Mouse (Mus musculus) layer of hippocampus, adult 9-11 months (tissue): ENCODE data around the gene Klk12.
A peak's percentile ranks its signal among the peaks of the same experiment; 100 is the strongest.

Experiments
- DNase-seq: peaks from one replicate; pipeline ENCODE4 v3.0.0; 2022

Gene Klk12

DNA sequence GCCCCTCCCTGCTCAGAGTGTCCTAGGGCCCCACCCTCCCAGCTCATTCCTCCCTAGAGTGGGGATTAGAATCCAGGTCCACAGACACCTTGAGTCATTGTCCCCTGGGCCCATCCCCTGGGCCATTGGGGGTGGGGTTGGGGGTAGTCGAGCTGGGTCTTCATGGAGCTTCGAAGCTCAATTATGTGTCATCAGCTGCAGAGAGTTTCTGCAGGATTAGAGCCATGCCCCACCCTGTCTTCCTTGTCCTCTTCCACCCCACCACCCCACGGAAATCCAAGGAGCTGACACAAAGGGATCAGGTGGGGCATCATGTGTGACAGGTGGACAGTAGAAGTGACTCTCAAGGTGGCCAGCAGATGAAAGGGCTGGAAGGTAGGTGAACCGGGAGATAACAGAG, at the start of gene Klk12:
Gene Klk12 (plus strand): TSS at position 301 of the 400 bp plus-strand sequence.
- no peak for DNase-seq

DNA sequence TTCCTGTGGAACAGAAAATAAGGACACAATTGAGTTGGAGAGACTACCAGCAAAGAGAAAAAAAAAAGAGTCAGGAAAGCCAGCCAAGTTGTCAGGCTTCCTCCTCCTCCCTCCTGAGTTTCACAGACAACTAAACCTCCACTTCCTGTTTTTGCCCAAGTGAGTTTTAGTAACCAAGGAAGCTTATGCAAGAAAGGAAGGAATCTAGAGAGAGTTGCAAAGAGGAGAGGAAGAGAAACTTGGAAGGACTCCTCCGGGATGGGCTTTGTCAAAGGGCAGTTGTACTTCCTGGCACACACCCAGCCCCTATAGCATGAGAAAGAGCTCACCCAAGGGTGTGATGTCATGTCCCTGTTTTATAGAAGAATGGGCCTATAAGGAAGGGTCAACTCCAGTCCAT, 20.9 kb upstream of the Klk12 start:
- peak; percentile 56 for DNase-seq

DNA sequence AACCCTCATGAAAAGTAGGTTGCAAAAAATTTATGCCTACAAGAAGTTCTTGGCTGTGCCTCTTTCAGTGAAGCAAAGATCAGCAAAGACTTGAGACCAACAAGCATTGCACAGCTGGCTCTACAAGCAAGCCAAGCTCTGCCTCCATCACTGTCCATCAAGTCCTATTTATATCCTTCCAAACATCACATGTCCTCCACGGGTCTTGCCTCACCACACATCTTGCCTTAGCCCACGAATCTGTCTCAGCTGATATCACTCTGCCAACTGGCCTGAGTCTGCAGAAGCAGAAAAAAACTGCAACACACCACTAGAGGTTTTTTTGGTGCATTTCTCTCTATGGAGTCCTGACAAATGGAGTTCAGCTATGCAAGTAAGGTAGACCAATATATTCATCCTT, 15.9 kb upstream of the Klk12 start:
- no peak for DNase-seq

DNA sequence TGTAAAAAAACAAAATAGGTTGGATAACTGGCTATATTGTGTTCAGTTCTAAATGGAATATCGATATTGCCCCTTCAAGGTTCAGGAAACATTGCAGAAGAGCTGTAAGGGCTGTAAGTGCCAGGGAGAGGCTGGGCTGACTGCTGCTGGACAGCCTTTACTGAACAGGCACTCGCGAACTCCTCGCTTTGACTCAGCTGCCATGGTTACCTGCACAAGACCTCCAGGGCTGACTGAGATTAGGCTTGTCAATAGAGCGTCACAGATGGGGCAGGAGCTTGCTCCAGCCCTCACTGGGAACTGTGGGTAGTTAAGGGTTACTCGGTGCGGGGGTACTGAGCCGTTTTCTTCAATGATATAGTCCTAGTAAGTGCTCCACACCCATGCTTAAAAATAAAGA, 2.2 kb upstream of the Klk12 start:
- DNase-seq, result no peak

DNA sequence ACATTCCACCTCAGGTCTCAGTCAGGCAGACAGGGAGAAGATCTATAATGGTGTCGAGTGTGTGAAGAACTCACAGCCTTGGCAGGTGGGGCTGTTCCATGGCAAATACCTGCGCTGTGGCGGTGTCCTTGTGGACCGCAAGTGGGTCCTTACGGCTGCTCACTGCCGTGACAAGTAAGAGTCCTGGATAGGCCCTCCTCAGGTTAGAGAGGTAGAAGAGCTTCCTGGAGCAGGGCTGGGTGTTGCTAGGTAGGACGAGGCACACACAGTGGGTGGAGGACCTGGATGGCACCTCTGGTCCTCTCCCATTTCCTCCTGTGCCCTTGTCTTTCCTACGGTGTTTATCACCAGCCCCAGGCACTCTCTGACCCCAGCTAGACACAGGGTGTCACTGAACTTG, 939 bp downstream of the Klk12 start:
- DNase-seq, result no peak

DNA sequence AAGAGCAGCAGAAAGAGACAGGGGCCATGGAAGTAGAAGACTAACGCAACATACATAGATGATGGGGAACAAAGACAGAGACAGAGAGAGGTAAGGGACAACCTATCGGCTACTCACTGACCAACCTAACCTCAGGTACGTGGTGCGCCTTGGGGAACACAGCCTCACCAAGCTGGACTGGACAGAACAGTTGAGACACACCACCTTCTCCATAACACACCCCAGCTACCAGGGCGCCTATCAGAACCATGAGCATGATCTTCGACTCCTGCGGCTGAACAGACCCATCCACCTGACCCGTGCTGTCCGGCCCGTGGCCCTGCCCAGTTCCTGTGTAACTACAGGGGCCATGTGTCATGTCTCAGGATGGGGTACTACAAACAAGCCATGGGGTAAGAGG, 2.0 kb downstream of the Klk12 start:
- DNase-seq, result no peak

DNA sequence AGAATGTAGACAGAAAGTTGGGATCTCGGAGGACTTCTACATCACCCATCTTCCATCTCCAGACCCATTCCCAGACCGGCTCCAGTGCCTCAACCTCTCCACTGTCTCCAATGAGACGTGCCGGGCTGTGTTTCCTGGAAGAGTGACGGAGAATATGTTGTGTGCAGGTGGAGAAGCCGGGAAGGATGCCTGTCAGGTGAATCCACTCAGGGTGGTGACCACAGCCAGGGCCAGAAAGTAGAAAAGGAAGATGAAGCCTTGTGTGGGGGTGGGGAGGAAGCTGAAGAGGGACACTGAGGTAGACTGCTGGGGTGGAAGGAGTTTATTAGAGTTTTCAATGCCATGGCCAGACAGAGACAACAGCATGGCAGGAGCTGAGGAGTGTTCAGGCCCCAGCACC, 3.2 kb downstream of the Klk12 start:
- DNase-seq, result no peak

DNA sequence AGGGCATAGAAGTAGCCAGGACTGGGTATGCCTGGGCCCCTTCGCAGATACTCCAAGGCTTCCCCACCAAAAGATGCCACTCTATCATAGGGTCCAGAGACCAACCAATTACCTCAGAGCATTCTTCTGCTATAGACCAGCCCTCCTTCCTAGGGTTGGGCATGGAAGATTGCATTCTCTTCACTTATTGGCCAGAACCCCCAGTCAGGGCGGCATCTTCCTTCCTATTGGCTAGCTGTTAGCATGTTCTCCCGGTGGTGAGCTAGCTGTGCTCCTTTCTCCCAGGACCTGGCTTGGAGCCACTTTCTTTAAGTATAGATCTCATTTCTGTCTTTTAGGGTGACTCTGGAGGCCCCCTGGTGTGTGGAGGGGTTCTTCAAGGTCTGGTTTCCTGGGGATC, 4.2 kb downstream of the Klk12 start:
- DNase-seq, result no peak

DNA sequence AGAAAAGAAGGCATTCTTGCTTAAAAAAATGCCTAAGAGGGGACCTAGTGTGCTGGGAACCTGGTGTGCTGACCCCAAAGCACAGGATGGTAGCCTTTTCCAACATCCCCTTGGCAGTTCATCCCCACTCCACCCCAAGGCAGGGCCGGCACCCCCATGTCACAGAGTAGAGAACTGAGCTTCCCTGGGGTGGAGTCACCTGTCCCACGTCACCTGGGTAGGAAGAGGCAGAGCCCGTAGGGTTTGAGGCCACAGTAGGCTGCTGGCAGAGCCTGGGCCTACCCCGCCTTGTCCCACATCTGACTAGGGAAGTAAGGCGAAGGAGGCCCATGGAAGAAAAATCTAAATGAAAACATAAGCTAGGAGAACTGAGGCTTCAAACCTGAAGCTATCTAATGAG, 5.7 kb downstream of the Klk12 start, which contains the start of gene Klk11:
Gene Klk11 (plus strand): TSS at position 241 of the 400 bp plus-strand sequence.
- DNase-seq, result no peak

DNA sequence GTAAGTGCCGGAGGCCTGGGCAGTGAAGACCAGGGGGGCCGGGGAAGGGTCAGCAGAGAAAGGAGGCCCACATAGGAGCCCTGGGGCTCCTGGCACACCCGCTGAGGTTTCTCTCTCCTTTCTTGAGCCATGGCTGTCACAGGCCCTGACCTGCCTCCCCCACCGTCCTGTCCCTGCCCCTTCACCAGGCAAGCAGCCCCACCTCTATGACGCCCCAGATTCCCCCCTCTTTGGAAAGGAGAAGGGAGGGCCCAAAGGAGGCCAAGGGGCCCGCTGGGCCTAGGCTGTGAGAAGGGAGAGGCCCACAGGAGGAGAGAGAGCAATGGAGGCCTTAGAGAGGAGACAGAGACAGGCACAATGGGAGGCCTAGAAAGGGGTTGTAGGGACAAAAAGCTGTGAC, 6.1 kb downstream of the Klk12 start:
- DNase-seq, result no peak

DNA sequence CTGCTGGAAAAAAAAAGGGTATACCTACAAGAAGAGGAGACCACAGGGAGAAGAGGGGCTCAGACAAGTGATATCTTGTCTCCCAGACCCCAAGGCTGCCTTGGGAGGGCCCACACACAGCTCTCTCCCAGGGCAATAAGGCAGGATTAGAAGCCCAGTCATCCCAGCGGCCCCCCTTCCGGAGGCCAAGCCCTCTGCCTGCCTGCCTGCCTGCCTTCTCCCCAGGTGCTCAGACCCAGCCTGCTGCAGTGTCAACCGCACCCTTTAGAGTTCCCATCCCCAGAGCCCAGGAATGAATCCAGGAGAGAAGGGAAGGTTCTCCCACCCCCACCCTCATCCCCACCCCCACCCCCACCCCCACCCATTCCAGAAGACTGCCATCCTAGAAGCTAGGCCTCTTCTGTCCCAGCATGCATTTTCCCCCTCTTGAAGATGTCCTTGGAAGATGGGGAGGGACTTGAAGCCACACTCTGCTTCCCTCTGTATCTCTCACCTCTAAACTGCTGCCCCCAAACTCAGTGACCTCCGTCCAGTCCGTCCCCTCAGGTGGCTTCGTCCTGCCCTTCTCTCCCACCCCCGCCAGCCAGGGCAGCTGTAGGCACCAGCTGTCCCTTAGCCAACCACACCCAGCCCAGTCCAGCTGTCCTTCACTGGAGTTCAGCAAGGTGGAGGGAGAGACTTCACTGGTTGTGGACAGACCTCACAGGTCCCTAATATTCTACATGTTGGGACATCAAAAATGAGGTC, 6.8 kb downstream of the Klk12 start:
- no peak for DNase-seq

DNA sequence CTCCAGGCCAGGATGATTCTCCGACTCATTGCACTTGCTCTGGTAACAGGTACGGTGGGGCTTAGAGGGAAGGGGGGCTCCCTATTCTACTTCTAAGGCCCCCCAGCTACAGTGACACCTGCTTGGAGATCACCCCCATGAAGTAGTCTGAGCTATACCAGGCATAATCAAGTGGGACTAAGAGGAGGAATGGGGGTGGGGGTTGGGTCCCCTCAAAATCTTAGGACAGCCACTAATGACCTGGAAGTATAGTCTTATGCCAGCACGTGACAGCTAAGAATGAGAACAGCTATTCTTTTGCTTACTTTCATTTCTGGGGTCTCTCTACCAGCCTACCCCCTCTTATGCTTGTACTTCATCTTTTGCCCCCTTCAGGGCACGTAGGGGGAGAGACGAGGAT, 7.8 kb downstream of the Klk12 start:
- DNase-seq, result no peak

DNA sequence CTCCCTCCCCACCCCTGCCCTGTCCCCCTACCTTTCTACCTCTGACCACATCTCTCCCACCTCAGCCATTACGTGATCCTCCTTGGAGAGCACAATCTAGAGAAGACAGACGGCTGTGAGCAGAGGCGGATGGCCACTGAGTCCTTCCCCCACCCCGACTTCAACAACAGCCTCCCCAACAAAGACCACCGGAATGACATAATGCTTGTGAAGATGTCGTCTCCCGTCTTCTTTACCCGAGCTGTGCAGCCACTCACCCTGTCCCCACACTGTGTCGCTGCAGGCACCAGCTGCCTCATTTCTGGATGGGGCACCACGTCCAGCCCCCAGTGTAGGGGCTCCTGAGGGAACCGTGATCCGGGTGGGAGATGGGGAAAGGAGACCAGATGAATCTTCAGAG, 8.7 kb downstream of the Klk12 start:
- DNase-seq, result no peak

DNA sequence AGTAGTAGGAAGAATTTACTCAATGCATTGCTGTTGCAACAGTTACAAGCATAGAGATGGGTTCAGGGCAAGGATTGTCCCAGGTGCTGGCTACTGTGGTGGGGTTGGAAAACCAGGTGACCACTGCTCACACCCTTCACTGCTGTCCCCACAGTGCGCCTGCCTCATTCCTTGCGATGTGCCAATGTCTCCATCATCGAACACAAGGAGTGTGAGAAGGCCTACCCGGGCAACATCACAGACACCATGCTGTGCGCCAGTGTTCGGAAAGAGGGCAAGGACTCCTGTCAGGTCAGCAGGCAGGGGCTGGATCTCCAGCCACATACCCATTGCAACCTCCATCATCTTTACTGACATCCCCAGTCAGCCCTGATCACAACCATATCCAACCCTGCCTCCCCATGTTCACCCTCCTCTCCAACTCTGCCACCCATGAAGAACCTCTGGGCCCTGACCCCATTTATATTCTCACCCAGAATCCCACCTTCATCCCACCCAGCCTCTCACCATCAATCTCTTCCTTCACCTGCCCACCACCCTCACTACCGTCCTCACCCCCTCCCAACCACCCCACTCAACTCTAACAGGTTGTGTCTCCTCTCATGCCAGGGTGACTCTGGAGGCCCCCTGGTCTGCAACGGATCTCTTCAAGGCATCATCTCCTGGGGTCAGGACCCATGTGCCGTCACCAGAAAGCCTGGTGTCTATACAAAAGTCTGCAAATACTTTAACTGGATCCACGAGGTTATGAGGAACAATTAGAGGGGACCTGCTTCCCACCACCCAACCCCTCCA, 9.7 kb downstream of the Klk12 start:
- no peak for DNase-seq

DNA sequence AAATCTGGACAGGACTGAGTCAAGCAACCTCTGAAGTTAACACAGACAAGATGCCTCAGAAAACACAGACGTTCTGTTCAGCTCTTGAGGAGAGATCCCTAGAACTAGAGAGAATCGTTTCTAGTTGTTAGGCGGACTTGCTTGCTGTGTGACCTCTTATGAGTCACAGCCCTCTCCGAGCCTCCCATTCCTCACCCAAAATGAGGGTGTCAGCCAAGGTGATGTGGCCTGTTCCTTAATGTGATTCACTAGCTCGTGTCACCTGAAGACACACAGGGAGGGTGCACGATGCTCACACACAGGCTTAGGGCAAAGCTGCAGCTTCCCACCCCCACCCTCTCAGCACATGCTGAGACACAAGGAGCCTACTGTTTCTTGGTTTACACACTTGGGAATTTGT, 11.5 kb downstream of the Klk12 start:
- no peak for DNase-seq

DNA sequence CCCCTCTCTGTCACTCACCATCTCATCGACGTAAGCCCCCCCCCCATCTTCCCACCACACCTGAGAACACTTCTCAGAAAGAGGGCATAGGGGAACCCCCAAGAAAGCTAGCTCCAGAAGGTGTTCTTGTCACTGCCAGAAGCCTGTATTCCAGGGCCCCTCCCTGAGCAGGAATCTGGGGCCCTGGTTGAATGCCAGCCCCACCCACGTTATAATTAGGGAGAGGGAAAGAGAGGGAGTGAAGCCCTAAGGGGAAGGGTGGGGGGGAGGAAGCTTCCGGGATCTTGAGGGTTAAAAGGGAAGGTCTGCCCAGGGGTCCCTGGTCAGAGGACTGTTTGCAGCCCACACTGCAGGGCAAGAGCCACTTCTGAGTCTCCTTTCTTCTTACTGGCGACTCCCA, 12.0 kb downstream of the Klk12 start, which contains the start of gene Klk10:
Gene Klk10 (plus strand): TSS at position 290 of the 400 bp plus-strand sequence.
- DNase-seq, result no peak

DNA sequence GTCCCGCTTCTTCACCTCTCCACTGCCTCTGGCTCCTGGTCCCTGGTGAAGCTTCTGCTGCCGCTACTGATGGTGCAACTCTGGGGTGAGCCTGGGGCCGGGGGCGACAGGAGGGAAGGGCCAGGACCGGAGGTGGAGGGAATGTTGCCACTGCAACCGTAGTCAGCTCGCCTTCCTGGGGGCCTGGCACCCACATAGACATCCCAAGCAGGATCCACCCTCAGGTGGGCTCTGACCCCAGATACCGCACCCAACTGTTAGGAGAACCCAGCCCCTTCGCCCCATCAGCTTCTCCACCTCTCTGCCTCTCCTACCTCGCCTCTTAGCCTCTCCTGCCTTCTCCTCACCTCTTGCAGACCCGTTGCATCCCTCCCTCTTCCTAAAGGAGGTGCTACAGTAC, 12.8 kb downstream of the Klk12 start:
- DNase-seq, result no peak

DNA sequence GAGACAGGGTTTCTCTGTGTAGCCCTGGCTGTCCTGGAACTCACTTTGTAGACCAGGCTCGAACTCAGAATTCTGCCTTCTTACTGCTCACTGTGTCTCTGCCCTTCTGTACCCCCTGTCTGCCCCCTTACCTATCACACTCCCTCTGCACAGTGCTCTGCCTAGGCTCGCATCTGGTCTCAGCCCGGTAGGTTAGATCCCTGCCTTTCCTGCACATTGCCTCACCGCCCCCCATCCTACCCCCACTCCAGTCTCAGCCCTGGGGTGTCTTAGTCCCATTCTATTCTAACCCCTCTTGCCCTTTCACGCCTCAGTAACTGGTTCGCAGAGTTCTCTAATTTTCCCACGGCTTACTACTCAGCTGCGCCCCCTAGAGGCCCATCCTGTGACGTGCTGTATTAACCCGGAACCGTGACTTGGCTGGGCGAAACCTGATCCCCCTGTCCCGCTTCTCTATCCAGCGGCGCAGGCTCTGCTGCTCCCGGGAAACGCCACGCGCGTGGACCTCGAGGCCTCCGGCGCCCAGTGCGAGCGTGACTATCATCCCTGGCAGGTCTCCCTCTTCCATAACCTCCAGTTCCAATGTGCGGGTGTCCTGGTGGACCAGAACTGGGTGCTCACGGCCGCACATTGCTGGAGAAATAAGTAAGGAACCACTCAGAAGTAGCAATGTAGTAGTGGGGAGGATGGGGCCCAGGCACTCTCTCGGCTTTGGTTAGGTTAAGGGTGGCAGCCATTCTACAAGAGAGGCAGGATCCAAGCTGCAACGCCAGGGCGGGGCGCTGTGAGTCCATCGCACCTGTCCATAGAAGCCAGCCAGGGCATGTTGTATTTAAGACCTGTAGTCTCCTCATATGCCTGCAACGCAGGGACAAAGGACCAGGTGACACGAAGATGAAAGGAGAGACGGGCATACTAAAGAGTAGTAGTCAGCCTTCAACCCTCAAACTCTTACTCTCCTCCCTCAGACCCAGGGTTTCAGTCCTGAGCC, 13.9 kb downstream of the Klk12 start:
- no peak for DNase-seq

DNA sequence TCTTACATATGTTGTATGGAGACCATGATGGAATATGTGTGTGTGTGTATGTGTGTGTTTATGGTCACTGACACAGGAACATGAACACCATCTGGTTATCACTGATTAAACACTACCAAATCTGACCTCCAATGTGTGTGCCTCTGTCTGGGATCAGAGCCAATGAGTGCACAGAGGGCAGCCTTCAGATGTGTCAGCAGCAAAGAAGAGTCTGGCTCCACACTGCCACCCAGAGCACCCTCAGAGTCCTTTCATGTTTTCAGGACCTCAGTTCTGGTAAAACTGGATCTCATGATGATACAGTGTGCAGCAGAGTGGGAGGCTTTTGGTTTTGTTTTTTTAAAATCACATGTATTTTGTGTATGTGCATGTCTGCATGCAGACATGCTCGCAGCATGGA, 16.6 kb downstream of the Klk12 start:
- no peak for DNase-seq

DNA sequence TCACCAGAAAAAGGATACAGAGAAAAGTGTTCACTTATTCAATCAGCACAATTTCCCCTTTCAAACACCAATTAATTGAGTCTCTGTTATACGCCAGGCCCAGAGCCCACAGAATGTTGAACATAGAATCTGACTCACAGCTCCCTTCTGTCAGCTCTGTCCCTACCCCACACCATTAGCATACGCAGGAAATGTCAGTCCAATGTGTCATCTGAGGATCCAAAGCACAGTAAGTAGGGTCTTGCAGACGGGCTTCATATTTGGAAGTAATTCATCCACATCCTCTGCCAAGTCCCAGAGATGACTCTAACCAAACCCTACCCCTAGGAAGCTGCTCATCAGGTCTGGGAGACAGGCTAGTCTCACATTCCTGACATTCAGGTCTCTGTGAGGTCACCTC, 19.4 kb downstream of the Klk12 start:
- peak; percentile 55 for DNase-seq

DNA sequence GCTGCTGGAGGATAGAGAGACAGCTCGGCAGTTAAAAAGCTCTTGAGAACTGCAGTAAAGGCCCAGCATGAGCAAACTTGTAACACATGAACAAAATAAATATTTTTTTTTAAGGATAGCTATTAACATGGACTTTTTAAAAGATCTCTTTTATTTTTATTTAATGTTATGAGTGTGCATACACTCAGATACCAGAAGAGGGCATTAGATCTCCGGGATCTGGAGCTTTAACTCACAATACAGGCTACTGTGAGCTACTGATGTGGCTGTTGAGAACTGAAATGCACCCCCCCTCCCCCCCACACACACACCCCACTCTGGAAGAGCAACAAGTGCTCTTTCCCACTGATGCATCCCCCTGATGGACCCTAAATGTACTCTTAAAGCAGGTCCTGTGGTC, 20.6 kb downstream of the Klk12 start:
- no peak for DNase-seq

DNA sequence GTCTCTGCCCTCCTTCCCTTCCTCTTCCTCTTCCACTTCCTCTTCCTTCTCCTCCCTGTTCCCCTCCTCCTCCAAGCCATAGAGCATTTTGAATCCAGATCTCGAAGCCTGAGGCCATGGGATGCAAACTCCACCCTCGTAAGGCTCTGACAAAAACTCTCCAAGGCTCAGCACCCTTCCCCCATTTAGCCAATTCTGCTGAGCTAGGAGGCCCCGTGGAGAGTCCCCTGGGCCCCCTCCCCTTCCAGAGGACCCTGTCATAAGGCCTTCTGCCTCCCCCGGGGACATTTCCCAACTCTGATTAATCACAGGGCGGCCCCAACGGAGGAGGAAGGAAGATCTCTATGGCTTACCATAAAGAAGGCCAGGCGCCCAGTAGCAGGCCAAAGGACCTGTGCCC, 22.9 kb downstream of the Klk12 start, which contains the start of gene Klk9:
Gene Klk9 (plus strand): TSS at position 301 of the 400 bp plus-strand sequence.
- DNase-seq, result no peak

DNA sequence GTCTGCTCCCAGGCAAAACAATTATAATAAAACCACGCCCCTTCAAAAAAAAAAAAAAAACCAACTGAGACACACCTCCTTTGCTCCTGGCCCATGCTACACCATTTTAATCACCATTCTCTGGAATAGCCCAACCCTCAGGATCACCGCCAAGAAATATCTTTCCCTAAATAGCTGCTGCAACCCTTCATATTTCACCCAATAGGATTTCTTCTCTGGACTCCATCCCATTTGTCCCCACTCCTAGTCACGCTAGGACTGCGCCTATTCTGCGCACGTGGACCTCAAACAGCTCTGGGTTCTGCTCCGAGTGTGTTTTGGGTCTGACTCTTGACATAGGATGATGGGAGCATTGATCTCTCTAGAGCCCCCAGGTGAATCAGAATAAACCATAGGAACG, 27.7 kb downstream of the Klk12 start:
- DNase-seq, result no peak
